9 mouse cellular contexts compared by ENCODE assay signal in genomic region chr10:83906751-83907150, GRCm38 (mm10).
DNase-seq lines count a peak whose midpoint lies in the region; ATAC-seq lines count a peak whose summit lies in the region.
"Had no signal": no experiment of that assay in that cellular context is flagged by ENCODE, and none has a peak within 500 bp of the region (broad histone marks: within the 10 kb centered on the region; RNA-seq: fewer than 3 reads in every experiment).

No protein-coding gene starts in this region.

- peak; percentile 89 for ATAC-seq in frontal cortex, adult (ENCODE audit: low TSS enrichment)
- ATAC-seq in megakaryocyte-erythroid progenitor cell, adult 5-6 weeks (replicated peaks; ENCODE audit: low FRiP score, low TSS enrichment, poor library complexity, severe bottlenecking) = no peak
- ATAC-seq: midbrain, embryonic 16.5 days had no signal

- DNase-seq in frontal cortex, postnatal 10 days (ENCODE audit: low spot score in 2 of 2) = no peak
- peak; percentile 70 for DNase-seq in right cerebral cortex, adult 18-20 months
- DNase-seq in right cerebral cortex, postnatal 4 days = no peak
- DNase-seq in layer of hippocampus, adult 9-11 months = peak; percentile 93
- no peak for DNase-seq in adrenal gland, postnatal 14 days
- DNase-seq in lung, postnatal 36 days = no peak

Comparison
In these comparisons a context has a peak if more than half of its experiments do, and no peak if none do; other contexts are left out.
1. DNase-seq: peak in right cerebral cortex, adult 18-20 months (single experiment) and layer of hippocampus, adult 9-11 months (single experiment); none in frontal cortex, postnatal 10 days (0 of 2), right cerebral cortex, postnatal 4 days (single experiment), adrenal gland, postnatal 14 days (single experiment) and lung, postnatal 36 days (single experiment).